Mouse (Mus musculus) cerebellum, adult 9-11 months (tissue): ENCODE results near the gene Zfp384.
"Not testable (repeated sequence)": the region's sequence is repeated elsewhere in the genome, so short reads cannot be mapped to it uniquely, and the experiment has no call there.

Experiments
- DNase-seq: peaks from one replicate; pipeline ENCODE4 v3.0.0; 2022

Gene Zfp384

GRCm38 (mm10) chr6:125030532-125030931, 21.6 kb downstream of the Zfp384 start:
- DNase-seq = peak; percentile 52

GRCm38 (mm10) chr6:125031604-125032003, 22.7 kb downstream of the Zfp384 start:
- DNase-seq = no peak

- DNase-seq = no peak
Observed at GRCm38 (mm10) chr6:125038666-125039065, 29.7 kb downstream of the Zfp384 start.

- no peak for DNase-seq
Observed at GRCm38 (mm10) chr6:125039131-125039530, 30.2 kb downstream of the Zfp384 start.

- peak; percentile 94 for DNase-seq
Observed at GRCm38 (mm10) chr6:125039533-125040153, 30.7 kb downstream of the Zfp384 start, which contains the start of gene Ing4. Gene Ing4, plus strand, starts transcription at chr6:125039760.

GRCm38 (mm10) chr6:125040221-125040620, 31.3 kb downstream of the Zfp384 start:
- DNase-seq = no peak

GRCm38 (mm10) chr6:125041047-125041446, 32.1 kb downstream of the Zfp384 start:
- DNase-seq = no peak

GRCm38 (mm10) chr6:125042081-125042480, 33.1 kb downstream of the Zfp384 start:
- DNase-seq = no peak

GRCm38 (mm10) chr6:125046691-125047090, 37.7 kb downstream of the Zfp384 start:
- DNase-seq = peak; percentile 84

- no peak for DNase-seq
Observed at GRCm38 (mm10) chr6:125049678-125050077, 40.7 kb downstream of the Zfp384 start, which contains the start of gene Acrbp. Gene Acrbp, plus strand, starts transcription at chr6:125049689.

- no peak for DNase-seq
Observed at GRCm38 (mm10) chr6:125051237-125051636, 42.3 kb downstream of the Zfp384 start.

- no peak for DNase-seq
Observed at GRCm38 (mm10) chr6:125061493-125061892, 52.5 kb downstream of the Zfp384 start.

GRCm38 (mm10) chr6:125062511-125062910, 53.6 kb downstream of the Zfp384 start:
- DNase-seq = no peak

GRCm38 (mm10) chr6:125063906-125064305, 55.0 kb downstream of the Zfp384 start:
- DNase-seq = no peak

- DNase-seq = not testable (repeated sequence)
Observed at GRCm38 (mm10) chr6:125065223-125065622, 56.3 kb downstream of the Zfp384 start.

GRCm38 (mm10) chr6:125067571-125067995, 58.6 kb downstream of the Zfp384 start, which contains the start of gene Lpar5:
Gene Lpar5, plus strand, starts transcription at chr6:125067920.
- no peak for DNase-seq

- DNase-seq = no peak
Observed at GRCm38 (mm10) chr6:125071170-125071895, 62.4 kb downstream of the Zfp384 start.

- peak; percentile 90 for DNase-seq
Observed at GRCm38 (mm10) chr6:125071896-125072279, 62.9 kb downstream of the Zfp384 start.

GRCm38 (mm10) chr6:125073825-125074224, 64.9 kb downstream of the Zfp384 start:
- no peak for DNase-seq

- no peak for DNase-seq
Observed at GRCm38 (mm10) chr6:125081394-125081793, 72.4 kb downstream of the Zfp384 start.

GRCm38 (mm10) chr6:125081797-125082560, 73.0 kb downstream of the Zfp384 start:
- peak; percentile 91 for DNase-seq

- DNase-seq = no peak
Observed at GRCm38 (mm10) chr6:125082801-125083386, 73.9 kb downstream of the Zfp384 start.

- DNase-seq = peak; percentile 74
Observed at GRCm38 (mm10) chr6:125084424-125084823, 75.5 kb downstream of the Zfp384 start.
